Mouse (Mus musculus): Measurements from ENCODE around the gene Csad.

- TF ChIP-seq CTCF (IDR thresholded peaks at IDR 0.05; ENCODE audit: control insufficient read depth, insufficient read depth, low read length) = no peak
- TF ChIP-seq POLR2A (IDR thresholded peaks at IDR 0.05; ENCODE audit: borderline replicate concordance, control insufficient read depth, low read depth, low read length) = no peak
Observed at GRCm38 (mm10) chr15:102238543-102239259, 34.2 kb upstream of the Csad start.
